Mouse (Mus musculus): ENCODE data around the gene Rab44.
"Not testable (repeated sequence)": the region's sequence is repeated elsewhere in the genome, so short reads cannot be mapped to it uniquely, and the experiment has no call there.

Gene Rab44

GRCm38 (mm10) chr17:29091348-29091944 is 22.5 kb upstream of the Rab44 start:
- peak in 1 of 2 experiments; percentile 6 for DNase-seq

GRCm38 (mm10) chr17:29092497-29092896 is 21.4 kb upstream of the Rab44 start:
- peak in 1 of 2 experiments; percentile 38 for DNase-seq

- peak; percentile 90 for DNase-seq
Measured at GRCm38 (mm10) chr17:29093110-29093952, 20.6 kb upstream of the Rab44 start.

- no peak for DNase-seq
Measured at GRCm38 (mm10) chr17:29093961-29094309, 20.0 kb upstream of the Rab44 start.

- DNase-seq, result peak; percentile 73 to 80
Measured at GRCm38 (mm10) chr17:29094310-29095181, 19.4 kb upstream of the Rab44 start.

GRCm38 (mm10) chr17:29095201-29095733 is 18.7 kb upstream of the Rab44 start:
- DNase-seq, result peak; percentile 99

GRCm38 (mm10) chr17:29096245-29096644 is 17.7 kb upstream of the Rab44 start:
- no peak for DNase-seq

GRCm38 (mm10) chr17:29096851-29097561 is 16.9 kb upstream of the Rab44 start:
- DNase-seq, result peak in 1 of 2 experiments; percentile 12

- peak in 1 of 2 experiments; percentile 7 for DNase-seq
Measured at GRCm38 (mm10) chr17:29098291-29098690, 15.7 kb upstream of the Rab44 start.

- DNase-seq, result peak in 1 of 2 experiments; percentile 10
Measured at GRCm38 (mm10) chr17:29099076-29099475, 14.9 kb upstream of the Rab44 start.

GRCm38 (mm10) chr17:29100627-29101026 is 13.3 kb upstream of the Rab44 start:
- no peak for DNase-seq

- not testable (repeated sequence) for DNase-seq
Measured at GRCm38 (mm10) chr17:29110356-29110755, 3.6 kb upstream of the Rab44 start.

GRCm38 (mm10) chr17:29111332-29111731 is 2.6 kb upstream of the Rab44 start:
- no peak for DNase-seq

- no peak for DNase-seq
Measured at GRCm38 (mm10) chr17:29116023-29116422, 2.1 kb downstream of the Rab44 start.

GRCm38 (mm10) chr17:29117006-29117648 is 3.2 kb downstream of the Rab44 start:
- no peak for DNase-seq

- DNase-seq, result no peak
Measured at GRCm38 (mm10) chr17:29118057-29118456, 4.1 kb downstream of the Rab44 start.

- peak; percentile 51 to 73 for DNase-seq
Measured at GRCm38 (mm10) chr17:29120666-29121065, 6.7 kb downstream of the Rab44 start.

GRCm38 (mm10) chr17:29122817-29123216 is 8.9 kb downstream of the Rab44 start:
- DNase-seq, result no peak

GRCm38 (mm10) chr17:29123578-29124174 is 9.7 kb downstream of the Rab44 start:
- no peak for DNase-seq

- no peak for DNase-seq
Measured at GRCm38 (mm10) chr17:29126561-29126960, 12.6 kb downstream of the Rab44 start.

- no peak for DNase-seq
Measured at GRCm38 (mm10) chr17:29129341-29129740, 15.4 kb downstream of the Rab44 start.
